Mouse (Mus musculus): ENCODE results near the gene Ccdc117.

- no peak for TF ChIP-seq CHD2 (IDR thresholded peaks at IDR 0.05; ENCODE audit: low read depth, low read length)
- no peak for TF ChIP-seq HCFC1 (IDR thresholded peaks at IDR 0.05; ENCODE audit: borderline replicate concordance, insufficient read depth, low read length)
- TF ChIP-seq ZC3H11A (IDR thresholded peaks at IDR 0.05; ENCODE audit: borderline replicate concordance, low read depth, low read length), result no peak
Observed at GRCm38 (mm10) chr11:5493869-5494268, 48.1 kb downstream of the Ccdc117 start.

Measured in ES-E14 (cell line).